Mouse (Mus musculus) lung, postnatal 0 days (tissue): ENCODE data around the gene Rgs14. TPM values are rescaled to one million over a fixed set of nuclear protein-coding genes. Genes with fewer than 3 reads are reported as not detected.

Experiments
- ATAC-seq: fragments of 200-750 bp; cut with Nextera tagmentation; 2 replicates; pipeline ENCODE4 v1.8.0; 2017; ENCODE audit warnings: moderate library complexity
- DNase-seq: peaks from one replicate; pipeline ENCODE4 v3.0.0-alpha.2; 2016; ENCODE audit warnings: low spot score
- H3K27ac ChIP-seq: fragments of 300-500 bp; sonication (generic); 2 replicates; pipeline ENCODE4 v1.5.1; 2014; ENCODE audit warnings: antibody characterized with exemption, mild to moderate bottlenecking, low read length, mixed read lengths
- H3K27me3 ChIP-seq: fragments of 300-500 bp; sonication (generic); replicated peaks from 2 replicates; pipeline ENCODE4 v1.6.1; 2014; ENCODE audit warnings: low read length, mixed read lengths; ENCODE audit not compliant: insufficient read depth
- H3K36me3 ChIP-seq: fragments of 300-500 bp; sonication (generic); 2 replicates; pipeline ENCODE4 v1.6.1; 2014; ENCODE audit warnings: low read length, mixed read lengths; ENCODE audit not compliant: insufficient read depth
- H3K4me1 ChIP-seq: fragments of 300-500 bp; sonication (generic); 2 replicates; pipeline ENCODE4 v1.6.1; 2014; ENCODE audit warnings: antibody characterized with exemption, low read depth, low read length, mixed read lengths; ENCODE audit not compliant: insufficient read depth
- H3K4me2 ChIP-seq: fragments of 300-500 bp; sonication (generic); replicated peaks from 2 replicates; pipeline ENCODE4 v1.6.1; 2014; ENCODE audit warnings: low read depth, mild to moderate bottlenecking, low read length, moderate library complexity, mixed read lengths
- H3K4me3 ChIP-seq: fragments of 300-500 bp; sonication (generic); 2 replicates; pipeline ENCODE4 v1.5.1; 2014; ENCODE audit warnings: low read depth, low read length
- H3K9ac ChIP-seq: fragments of 300-500 bp; sonication (generic); replicated peaks from 2 replicates; pipeline ENCODE4 v1.6.1; 2014; ENCODE audit warnings: low read depth, mild to moderate bottlenecking
- H3K9me3 ChIP-seq: fragments of 300-500 bp; sonication (generic); 2 replicates; pipeline ENCODE4 v1.6.1; 2016; ENCODE audit warnings: low read length, mixed read lengths
- CTCF ChIP-seq: IDR thresholded peaks from 2 replicates; pipeline ENCODE4 v1.5.1; 2016; ENCODE audit warnings: antibody characterized with exemption, mild to moderate bottlenecking
- EP300 ChIP-seq: IDR thresholded peaks from 2 replicates; pipeline ENCODE4 v1.6.1; 2016; ENCODE audit warnings: antibody characterized with exemption, mild to moderate bottlenecking, control low read depth
- WGBS: fragments of 180-500 bp; shearing (Covaris S2); extraction: QIAGEN DNeasy Blood & Tissue Kit; methylation state at CpG from one replicate; pipeline ENCODE4 v1.1.7; 2014; 5-methylcytosine and 5-hydroxymethylcytosine counted together
- polyA plus RNA-seq: library from polyadenylated mRNA; unstranded; fragments of >200 nt; fragmentation: Nextera tagmentation; extraction: Ambion mirVana; gene quantifications from 2 replicates; pipeline ENCODE4 v1.2.1, GENCODE M21; 2015

The Rgs14 gene
- polyA plus RNA-seq, 1 experiment from 2014 or later = 2.7 TPM

DNA sequence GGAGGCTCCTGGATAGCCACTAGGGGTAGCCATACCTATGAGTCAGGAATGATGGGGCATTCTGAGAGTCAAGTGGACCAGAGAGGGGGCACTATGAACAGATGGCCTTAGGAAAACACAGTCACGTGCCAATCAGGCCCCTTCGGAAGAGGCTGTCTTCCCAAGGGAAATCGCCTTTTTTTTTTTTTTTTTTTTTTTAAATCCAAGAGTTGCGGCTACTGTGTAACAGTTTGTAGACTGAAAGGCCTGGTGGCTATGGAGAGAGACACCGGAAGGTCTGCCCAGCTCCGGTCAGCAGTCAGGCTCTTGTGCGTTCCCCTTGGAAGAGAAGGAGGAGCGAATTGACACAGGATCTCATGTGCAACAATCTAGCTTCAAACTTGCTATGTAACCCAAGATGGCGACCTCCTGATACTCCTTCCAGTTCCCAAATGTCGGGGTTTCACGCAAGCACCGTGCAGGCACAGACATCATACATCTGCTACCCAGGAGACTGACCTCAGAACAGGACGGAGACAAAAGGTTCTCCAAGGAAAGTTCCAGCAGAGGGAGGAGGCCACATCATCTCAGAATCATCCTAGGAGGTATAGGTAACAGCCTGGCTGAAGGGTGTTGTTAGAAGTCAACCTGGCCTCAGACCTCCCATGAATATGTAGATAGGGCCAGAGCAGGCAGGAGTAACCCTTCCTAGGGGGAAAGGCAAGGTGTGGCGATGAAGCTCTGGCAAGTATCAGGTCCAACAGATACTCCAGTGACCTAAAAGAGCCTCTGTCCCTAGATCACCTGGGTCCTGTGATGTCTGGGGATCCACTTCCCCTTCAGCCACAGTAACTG, 38.7 kb upstream of the Rgs14 start:
- no peaks in the 10 kb centered on the region for H3K9me3 ChIP-seq
- WGBS = 44% methylated on average over 14 of the region's 14 CpGs
- peak overlapping the region; percentile 67; the same call in 1 of the 2 replicates for H3K4me3 ChIP-seq
- DNase-seq (peak; percentile 48), ATAC-seq (no peak; the same call in 1 of the 2 replicates)
- H3K9ac ChIP-seq = no peak overlapping the region
- peak; percentile 45 for TF ChIP-seq CTCF
- TF ChIP-seq EP300 = no peak
- H3K27ac ChIP-seq = no peak overlapping the region
- H3K36me3 ChIP-seq = 0 out of 2 replicates have a peak, but pooled peaks cover 5% of the 10 kb centered on the region
- H3K27me3 ChIP-seq = no peaks in the 10 kb centered on the region
- peaks cover 8% of the 10 kb centered on the region; the same call in 1 of the 2 replicates for H3K4me1 ChIP-seq
- peak overlapping the region; percentile 92 for H3K4me2 ChIP-seq

GRCm38 (mm10) chr13:55332331-55332730, 37.2 kb upstream of the Rgs14 start:
- TF ChIP-seq EP300 (no peak), CTCF (no peak)
- no peaks in the 10 kb centered on the region for H3K9me3 ChIP-seq
- no peaks in the 10 kb centered on the region for H3K36me3 ChIP-seq
- H3K27ac ChIP-seq = no peak overlapping the region
- no peak overlapping the region for H3K4me3 ChIP-seq
- no peak overlapping the region for H3K4me2 ChIP-seq
- WGBS = 85% methylated on average over 3 of the region's 3 CpGs
- no peak overlapping the region for H3K9ac ChIP-seq
- DNase-seq (no peak), ATAC-seq (no peak)
- no peaks in the 10 kb centered on the region for H3K27me3 ChIP-seq
- H3K4me1 ChIP-seq = peaks cover 8% of the 10 kb centered on the region; the same call in 1 of the 2 replicates

- Histone ChIP-seq H3K36me3 (no peaks in the 10 kb centered on the region), H3K4me2 (no peak overlapping the region), H3K9me3 (no peaks in the 10 kb centered on the region), H3K4me1 (no peaks in the 10 kb centered on the region), H3K4me3 (no peak overlapping the region), H3K27ac (no peak overlapping the region), H3K9ac (no peak overlapping the region), H3K27me3 (no peaks in the 10 kb centered on the region)
- 78% methylated on average over 4 of the region's 4 CpGs for WGBS
- DNase-seq (no peak), ATAC-seq (no peak)
- TF ChIP-seq CTCF (no peak), EP300 (no peak)
These were observed 33.8 kb upstream of the Rgs14 start for GRCm38 (mm10) chr13:55335701-55336100.

GRCm38 (mm10) chr13:55337341-55337975, 32.1 kb upstream of the Rgs14 start:
- no peak for TF ChIP-seq EP300
- DNase-seq (no peak), ATAC-seq (no peak)
- Histone ChIP-seq H3K4me3 (no peak overlapping the region), H3K4me2 (no peak overlapping the region), H3K36me3 (no peaks in the 10 kb centered on the region), H3K27ac (no peak overlapping the region), H3K9me3 (no peaks in the 10 kb centered on the region), H3K4me1 (no peaks in the 10 kb centered on the region), H3K27me3 (no peaks in the 10 kb centered on the region), H3K9ac (no peak overlapping the region)
- 68% methylated on average over 10 of the region's 10 CpGs for WGBS

- Histone ChIP-seq H3K9ac (no peak overlapping the region), H3K4me1 (no peaks in the 10 kb centered on the region), H3K27me3 (no peaks in the 10 kb centered on the region), H3K4me3 (no peak overlapping the region), H3K27ac (no peak overlapping the region), H3K9me3 (no peaks in the 10 kb centered on the region), H3K36me3 (no peaks in the 10 kb centered on the region), H3K4me2 (no peak overlapping the region)
- ATAC-seq (no peak), DNase-seq (no peak)
- 61% methylated on average over 12 of the region's 12 CpGs for WGBS
- no peak for TF ChIP-seq CTCF
- no peak for TF ChIP-seq EP300
These were observed 31.1 kb upstream of the Rgs14 start for GRCm38 (mm10) chr13:55338131-55339054.

GRCm38 (mm10) chr13:55339259-55339658, 30.3 kb upstream of the Rgs14 start:
- DNase-seq = no peak
- no peak overlapping the region for H3K4me2 ChIP-seq
- H3K36me3 ChIP-seq = no peaks in the 10 kb centered on the region
- TF ChIP-seq EP300 (no peak), CTCF (no peak)
- no peaks in the 10 kb centered on the region for H3K27me3 ChIP-seq
- H3K9ac ChIP-seq = no peak overlapping the region
- peak; percentile 38; the same call in 1 of the 2 replicates for ATAC-seq
- no peak overlapping the region for H3K27ac ChIP-seq
- no peak overlapping the region for H3K4me3 ChIP-seq
- H3K9me3 ChIP-seq = no peaks in the 10 kb centered on the region
- H3K4me1 ChIP-seq = no peaks in the 10 kb centered on the region
- 34% methylated on average over 2 of the region's 2 CpGs for WGBS
